Mouse (Mus musculus) E14TG2a.4 (cell line): ENCODE measurements around the gene Focad.

Experiments
- CTCF ChIP-seq: conservative IDR thresholded peaks from 2 replicates; pipeline ENCODE4 v1.5.1; 2014; ENCODE audit warnings: low read length
- NANOG ChIP-seq: IDR thresholded peaks from 2 replicates; pipeline ENCODE4 v1.6.1; 2014; ENCODE audit warnings: borderline replicate concordance, low read length, mixed read lengths
- POU5F1 ChIP-seq: IDR thresholded peaks from 2 replicates; pipeline ENCODE4 v1.6.1; 2014; ENCODE audit warnings: low read length, borderline replicate concordance

DNA sequence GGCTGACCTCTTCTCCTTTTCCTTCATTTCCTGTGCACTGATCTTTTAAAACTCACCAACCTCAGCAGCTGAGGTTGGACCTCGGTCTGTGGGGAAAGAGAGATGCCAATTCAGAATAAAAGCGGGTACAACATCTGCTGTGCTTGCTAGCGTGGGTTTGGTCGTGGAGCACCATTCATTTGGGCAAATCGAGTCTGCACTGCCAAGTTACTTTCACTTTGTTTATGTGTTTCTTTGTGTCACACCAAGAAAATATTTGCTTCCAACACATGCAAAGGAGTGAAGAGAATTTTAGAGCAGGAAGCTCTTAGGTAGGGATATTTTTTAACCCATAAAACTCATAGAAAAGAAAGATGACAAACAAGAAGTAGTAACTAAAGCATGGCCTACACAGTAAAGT, 13.0 kb upstream of the Focad start:
- TF ChIP-seq CTCF (no peak), NANOG (no peak), POU5F1 (no peak)
